Mouse (Mus musculus) stomach, postnatal 0 days (tissue): Measurements from ENCODE around the gene Fam19a4. TPM values are rescaled to one million over a fixed set of nuclear protein-coding genes. Genes with fewer than 3 reads are reported as not detected.

Experiments
- ATAC-seq: fragments of 200-750 bp; cut with Nextera tagmentation; 2 replicates; pipeline ENCODE4 v1.8.0; 2017; ENCODE audit not compliant: low FRiP score, low TSS enrichment
- DNase-seq: peaks from one replicate; pipeline ENCODE4 v3.0.0-alpha.2; 2016; ENCODE audit warnings: low spot score
- H3K27ac ChIP-seq: fragments of 300-500 bp; sonication (generic); replicated peaks from 2 replicates; pipeline ENCODE4 v1.5.1; 2014; ENCODE audit warnings: mild to moderate bottlenecking, control low read depth
- H3K27me3 ChIP-seq: fragments of 300-500 bp; sonication (generic); 2 replicates; pipeline ENCODE4 v1.6.1; 2014; ENCODE audit warnings: low read length; ENCODE audit not compliant: control insufficient read depth, insufficient read depth
- H3K36me3 ChIP-seq: fragments of 300-500 bp; sonication (generic); 2 replicates; pipeline ENCODE4 v1.6.1; 2014; ENCODE audit warnings: low read length, mixed read lengths; ENCODE audit not compliant: control insufficient read depth, insufficient read depth
- H3K4me1 ChIP-seq: fragments of 300-500 bp; sonication (generic); replicated peaks from 2 replicates; pipeline ENCODE4 v1.6.1; 2014; ENCODE audit warnings: antibody characterized with exemption; ENCODE audit not compliant: control insufficient read depth, insufficient read depth
- H3K4me2 ChIP-seq: fragments of 300-500 bp; sonication (generic); replicated peaks from 2 replicates; pipeline ENCODE4 v1.6.1; 2014; ENCODE audit warnings: low read depth, mild to moderate bottlenecking, control low read depth, moderate library complexity
- H3K4me3 ChIP-seq: fragments of 300-500 bp; sonication (generic); 2 replicates; pipeline ENCODE4 v1.5.1; 2014; ENCODE audit warnings: low read depth, low read length, control low read depth
- H3K9ac ChIP-seq: fragments of 300-500 bp; sonication (generic); 2 replicates; pipeline ENCODE4 v1.6.1; 2014; ENCODE audit warnings: mild to moderate bottlenecking, low read length, control low read depth, mixed read lengths
- H3K9me3 ChIP-seq: fragments of 300-500 bp; sonication (generic); 2 replicates; pipeline ENCODE4 v1.6.1; 2016; ENCODE audit warnings: low read length; ENCODE audit not compliant: control insufficient read depth
- CTCF ChIP-seq: IDR thresholded peaks from 2 replicates; pipeline ENCODE4 v1.5.1; 2016; ENCODE audit warnings: antibody characterized with exemption, low read depth, mild to moderate bottlenecking, moderate library complexity
- EP300 ChIP-seq: optimal IDR thresholded peaks from 2 replicates; pipeline ENCODE3; 2016; ENCODE audit warnings: antibody characterized with exemption
- WGBS: fragments of 180-500 bp; shearing (Covaris S2); extraction: QIAGEN DNeasy Blood & Tissue Kit; methylation state at CpG from one replicate; pipeline ENCODE4 v1.1.7; 2014; 5-methylcytosine and 5-hydroxymethylcytosine counted together
- polyA plus RNA-seq: library from polyadenylated mRNA; unstranded; fragments of >200 nt; fragmentation: Nextera tagmentation; extraction: Ambion mirVana; gene quantifications from 2 replicates; pipeline ENCODE4 v1.2.1, GENCODE M21; 2015

Fam19a4 gene
- polyA plus RNA-seq, 1 experiment from 2014 or later, result 0.27 TPM

- H3K4me2 ChIP-seq, result no peak overlapping the region
- DNase-seq (no peak), ATAC-seq (no peak)
- TF ChIP-seq EP300 (no peak), CTCF (no peak)
- no peak overlapping the region for H3K4me3 ChIP-seq
- H3K9me3 ChIP-seq, result no peaks in the 10 kb centered on the region
- H3K4me1 ChIP-seq, result no peaks in the 10 kb centered on the region
- H3K9ac ChIP-seq, result no peak overlapping the region
- H3K27me3 ChIP-seq, result no peaks in the 10 kb centered on the region
- 89% methylated on average over 4 of the region's 4 CpGs for WGBS
- no peak overlapping the region for H3K27ac ChIP-seq
- H3K36me3 ChIP-seq, result no peaks in the 10 kb centered on the region
These were observed 13.7 kb downstream of the Fam19a4 start for GRCm38 (mm10) chr6:97046541-97046940.

- ATAC-seq, result no peak
- no peak overlapping the region for H3K4me2 ChIP-seq
- TF ChIP-seq CTCF, result peak; percentile 75
- TF ChIP-seq EP300, result no peak
- H3K27me3 ChIP-seq, result no peaks in the 10 kb centered on the region
- no peaks in the 10 kb centered on the region for H3K4me1 ChIP-seq
- H3K27ac ChIP-seq, result no peak overlapping the region
- DNase-seq, result no peak
- no peaks in the 10 kb centered on the region for H3K36me3 ChIP-seq
- WGBS, result 38% methylated on average over 5 of the region's 5 CpGs
- no peaks in the 10 kb centered on the region for H3K9me3 ChIP-seq
- no peak overlapping the region for H3K9ac ChIP-seq
- H3K4me3 ChIP-seq, result no peak overlapping the region
These were observed 33.0 kb downstream of the Fam19a4 start for GRCm38 (mm10) chr6:97027110-97027677.

- no peaks in the 10 kb centered on the region for H3K27me3 ChIP-seq
- H3K4me2 ChIP-seq, result no peak overlapping the region
- no peak overlapping the region for H3K9ac ChIP-seq
- WGBS, result 29% methylated on average over 2 of the region's 2 CpGs
- H3K4me3 ChIP-seq, result no peak overlapping the region
- DNase-seq (no peak), ATAC-seq (no peak)
- TF ChIP-seq CTCF, result no peak
- TF ChIP-seq EP300, result no peak
- no peaks in the 10 kb centered on the region for H3K4me1 ChIP-seq
- no peak overlapping the region for H3K27ac ChIP-seq
- no peaks in the 10 kb centered on the region for H3K9me3 ChIP-seq
- no peaks in the 10 kb centered on the region for H3K36me3 ChIP-seq
These were observed 40.9 kb downstream of the Fam19a4 start for GRCm38 (mm10) chr6:97019323-97019722.

GRCm38 (mm10) chr6:97016711-97017110 is 43.5 kb downstream of the Fam19a4 start:
- no peak for TF ChIP-seq CTCF
- TF ChIP-seq EP300, result no peak
- no peak for ATAC-seq
- H3K4me1 ChIP-seq, result no peaks in the 10 kb centered on the region
- H3K27ac ChIP-seq, result no peak overlapping the region
- H3K9me3 ChIP-seq, result no peaks in the 10 kb centered on the region
- no peak overlapping the region for H3K4me2 ChIP-seq
- no peaks in the 10 kb centered on the region for H3K36me3 ChIP-seq
- no peak overlapping the region for H3K9ac ChIP-seq
- no peak overlapping the region for H3K4me3 ChIP-seq
- no peaks in the 10 kb centered on the region for H3K27me3 ChIP-seq
- DNase-seq, result no peak
- 25% methylated on average over 1 of the region's 1 CpGs for WGBS

- Histone ChIP-seq H3K36me3 (no peaks in the 10 kb centered on the region), H3K4me3 (no peak overlapping the region), H3K4me2 (no peak overlapping the region), H3K4me1 (no peaks in the 10 kb centered on the region), H3K27ac (no peak overlapping the region), H3K9me3 (no peaks in the 10 kb centered on the region), H3K9ac (no peak overlapping the region), H3K27me3 (no peaks in the 10 kb centered on the region)
- DNase-seq (no peak), ATAC-seq (no peak)
- TF ChIP-seq CTCF (no peak), EP300 (no peak)
- 68% methylated on average over 3 of the region's 3 CpGs for WGBS
These were observed 44.2 kb downstream of the Fam19a4 start for GRCm38 (mm10) chr6:97016018-97016417.

GRCm38 (mm10) chr6:97006513-97007094 is 53.6 kb downstream of the Fam19a4 start:
- Histone ChIP-seq H3K4me1 (no peaks in the 10 kb centered on the region), H3K9me3 (no peaks in the 10 kb centered on the region), H3K4me3 (no peak overlapping the region), H3K36me3 (no peaks in the 10 kb centered on the region), H3K9ac (no peak overlapping the region), H3K27me3 (no peaks in the 10 kb centered on the region), H3K27ac (no peak overlapping the region), H3K4me2 (no peak overlapping the region)
- TF ChIP-seq EP300, result no peak
- TF ChIP-seq CTCF, result peak; percentile 97
- WGBS, result 40% methylated on average over 8 of the region's 8 CpGs
- 0 out of 2 replicates have a peak, but pooled peaks have one; percentile 45 for ATAC-seq
- peak; percentile 50 for DNase-seq
